Mouse (Mus musculus): ENCODE measurements around the gene Rbm12. TPM values are rescaled to one million over a fixed set of nuclear protein-coding genes. Genes with fewer than 3 reads are reported as not detected.
A peak's percentile ranks its signal among the peaks of the same experiment; 100 is the strongest.
"Not testable (repeated sequence)": the region's sequence is repeated elsewhere in the genome, so short reads cannot be mapped to it uniquely, and the experiment has no call there.

Gene Rbm12
- total and polyA plus RNA-seq, 2 experiments, result 3.9 to 4.2 TPM

GRCm38 (mm10) chr2:156123731-156124130, 12.0 kb upstream of the Rbm12 start:
- no peak for DNase-seq (ENCODE audit: extremely low read depth, low read depth, low spot score)
- peaks cover 31% of the 10 kb centered on the region for H3K36me3 ChIP-seq (ENCODE audit: control insufficient read depth, insufficient read depth, low read length)
- H3K27ac ChIP-seq (replicated peaks; ENCODE audit: insufficient read depth, low read depth, low read length), result no peak overlapping the region
- no peak for TF ChIP-seq POLR2A (IDR thresholded peaks at IDR 0.05; ENCODE audit: extremely low read depth, insufficient read depth, low read length)
- TF ChIP-seq CTCF (IDR thresholded peaks at IDR 0.05; ENCODE audit: low read depth, low read length), result no peak
- H3K4me1 ChIP-seq (ENCODE audit: control insufficient read depth, insufficient read depth, low read length), result no peaks in the 10 kb centered on the region
- no peaks in the 10 kb centered on the region for H3K27me3 ChIP-seq (ENCODE audit: control insufficient read depth, insufficient read depth, low read length)
- no peak overlapping the region for H3K9ac ChIP-seq (ENCODE audit: low read depth, low read length)
- WGBS, result 89% methylated on average over 5 of the region's 5 CpGs
- H3K4me3 ChIP-seq (ENCODE audit: insufficient read depth, low read depth, low read length), result no peak overlapping the region
- no peaks in the 10 kb centered on the region for H3K79me2 ChIP-seq (ENCODE audit: control insufficient read depth, insufficient read depth, low read length)

- Histone ChIP-seq H3K36me3 (ENCODE audit: control insufficient read depth, insufficient read depth, low read length) (peaks cover 7% of the 10 kb centered on the region), H3K4me1 (ENCODE audit: control insufficient read depth, insufficient read depth, low read length) (no peaks in the 10 kb centered on the region), H3K27ac (replicated peaks; ENCODE audit: insufficient read depth, low read depth, low read length) (no peak overlapping the region), H3K27me3 (ENCODE audit: control insufficient read depth, insufficient read depth, low read length) (no peaks in the 10 kb centered on the region), H3K4me3 (ENCODE audit: insufficient read depth, low read depth, low read length) (no peak overlapping the region), H3K79me2 (ENCODE audit: control insufficient read depth, insufficient read depth, low read length) (no peaks in the 10 kb centered on the region), H3K9ac (ENCODE audit: low read depth, low read length) (no peak overlapping the region)
- DNase-seq (ENCODE audit: extremely low read depth, low read depth, low spot score), result no peak
- TF ChIP-seq POLR2A (IDR thresholded peaks at IDR 0.05; ENCODE audit: extremely low read depth, insufficient read depth, low read length) (no peak), CTCF (IDR thresholded peaks at IDR 0.05; ENCODE audit: low read depth, low read length) (no peak)
Measured at GRCm38 (mm10) chr2:156119566-156119965, 7.8 kb upstream of the Rbm12 start.

GRCm38 (mm10) chr2:156112080-156112423, 274 bp upstream of the Rbm12 start:
- peak overlapping the region; percentile 99 for H3K4me3 ChIP-seq (ENCODE audit: insufficient read depth, low read depth, low read length)
- peak overlapping the region; percentile 45; the same call in 1 of the 2 replicates for H3K27ac ChIP-seq (replicated peaks; ENCODE audit: insufficient read depth, low read depth, low read length)
- peaks cover 19% of the 10 kb centered on the region; the same call in 1 of the 2 replicates for H3K79me2 ChIP-seq (ENCODE audit: control insufficient read depth, insufficient read depth, low read length)
- not testable (repeated sequence) for H3K4me1 ChIP-seq (ENCODE audit: control insufficient read depth, insufficient read depth, low read length); H3K27me3 ChIP-seq (ENCODE audit: control insufficient read depth, insufficient read depth, low read length); DNase-seq (ENCODE audit: extremely low read depth, low read depth, low spot score); H3K36me3 ChIP-seq (ENCODE audit: control insufficient read depth, insufficient read depth, low read length)
- H3K9ac ChIP-seq (ENCODE audit: low read depth, low read length), result peak overlapping the region; percentile 99; the same call in 1 of the 2 replicates
- WGBS, result 20% methylated on average over 5 of the region's 5 CpGs

GRCm38 (mm10) chr2:156110627-156111357, 986 bp downstream of the Rbm12 start:
- peak overlapping the region; percentile 99 for H3K9ac ChIP-seq (ENCODE audit: low read depth, low read length)
- peaks cover 27% of the 10 kb centered on the region; the same call in 1 of the 2 replicates for H3K79me2 ChIP-seq (ENCODE audit: control insufficient read depth, insufficient read depth, low read length)
- peak; percentile 44 for DNase-seq (ENCODE audit: extremely low read depth, low read depth, low spot score)
- no peaks in the 10 kb centered on the region for H3K36me3 ChIP-seq (ENCODE audit: control insufficient read depth, insufficient read depth, low read length)
- H3K4me1 ChIP-seq (ENCODE audit: control insufficient read depth, insufficient read depth, low read length), result peaks cover 8% of the 10 kb centered on the region
- peak overlapping the region; percentile 99 for H3K4me3 ChIP-seq (ENCODE audit: insufficient read depth, low read depth, low read length)
- 2% methylated on average over 16 of the region's 16 CpGs for WGBS
- H3K27ac ChIP-seq (replicated peaks; ENCODE audit: insufficient read depth, low read depth, low read length), result peak overlapping the region; percentile 98
- H3K27me3 ChIP-seq (ENCODE audit: control insufficient read depth, insufficient read depth, low read length), result no peaks in the 10 kb centered on the region
- TF ChIP-seq CTCF (IDR thresholded peaks at IDR 0.05; ENCODE audit: low read depth, low read length), result no peak
- TF ChIP-seq POLR2A (IDR thresholded peaks at IDR 0.05; ENCODE audit: extremely low read depth, insufficient read depth, low read length), result no peak

- peaks cover 36% of the 10 kb centered on the region for H3K79me2 ChIP-seq (ENCODE audit: control insufficient read depth, insufficient read depth, low read length)
- DNase-seq (ENCODE audit: extremely low read depth, low read depth, low spot score), result peak; percentile 85
- H3K9ac ChIP-seq (ENCODE audit: low read depth, low read length), result no peak overlapping the region
- no peak overlapping the region for H3K27ac ChIP-seq (replicated peaks; ENCODE audit: insufficient read depth, low read depth, low read length)
- peaks cover 4% of the 10 kb centered on the region; the same call in 1 of the 2 replicates for H3K4me1 ChIP-seq (ENCODE audit: control insufficient read depth, insufficient read depth, low read length)
- WGBS, result 56% methylated on average over 5 of the region's 5 CpGs
- peaks cover 20% of the 10 kb centered on the region for H3K36me3 ChIP-seq (ENCODE audit: control insufficient read depth, insufficient read depth, low read length)
- H3K27me3 ChIP-seq (ENCODE audit: control insufficient read depth, insufficient read depth, low read length), result no peaks in the 10 kb centered on the region
- TF ChIP-seq POLR2A (IDR thresholded peaks at IDR 0.05; ENCODE audit: extremely low read depth, insufficient read depth, low read length) (no peak), CTCF (IDR thresholded peaks at IDR 0.05; ENCODE audit: low read depth, low read length) (no peak)
- no peak overlapping the region for H3K4me3 ChIP-seq (ENCODE audit: insufficient read depth, low read depth, low read length)
Measured at GRCm38 (mm10) chr2:156091926-156092325, 19.9 kb downstream of the Rbm12 start.

- no peak for DNase-seq (ENCODE audit: extremely low read depth, low read depth, low spot score)
- Histone ChIP-seq H3K36me3 (ENCODE audit: control insufficient read depth, insufficient read depth, low read length) (peaks cover 4% of the 10 kb centered on the region), H3K4me1 (ENCODE audit: control insufficient read depth, insufficient read depth, low read length) (peaks cover 4% of the 10 kb centered on the region; the same call in 1 of the 2 replicates), H3K79me2 (ENCODE audit: control insufficient read depth, insufficient read depth, low read length) (peaks cover 25% of the 10 kb centered on the region), H3K9ac (ENCODE audit: low read depth, low read length) (no peak overlapping the region), H3K4me3 (ENCODE audit: insufficient read depth, low read depth, low read length) (no peak overlapping the region), H3K27ac (replicated peaks; ENCODE audit: insufficient read depth, low read depth, low read length) (no peak overlapping the region), H3K27me3 (ENCODE audit: control insufficient read depth, insufficient read depth, low read length) (no peaks in the 10 kb centered on the region)
- TF ChIP-seq CTCF (IDR thresholded peaks at IDR 0.05; ENCODE audit: low read depth, low read length), result no peak
- TF ChIP-seq POLR2A (IDR thresholded peaks at IDR 0.05; ENCODE audit: extremely low read depth, insufficient read depth, low read length), result no peak
- 41% methylated on average over 1 of the region's 1 CpGs for WGBS
Measured at GRCm38 (mm10) chr2:156089799-156090198, 22.0 kb downstream of the Rbm12 start.
